Mouse (Mus musculus) hindbrain, embryonic 10.5 days (tissue): Measurements from ENCODE around the gene Wt1. TPM values are rescaled to one million over a fixed set of nuclear protein-coding genes. Genes with fewer than 3 reads are reported as not detected.
A peak's percentile ranks its signal among the peaks of the same experiment; 100 is the strongest.

Source experiments
- DNase-seq: peaks from one replicate; pipeline ENCODE4 v3.0.0-alpha.2; 2017; ENCODE audit warnings: low spot score
- H3K27ac ChIP-seq: fragments of 300-500 bp; sonication (generic); 2 replicates; pipeline ENCODE4 v1.5.1; 2016; ENCODE audit warnings: mild to moderate bottlenecking, moderate library complexity
- H3K27me3 ChIP-seq: fragments of 300-500 bp; sonication (generic); 2 replicates; pipeline ENCODE4 v1.6.1; 2016; ENCODE audit warnings: mild to moderate bottlenecking; ENCODE audit not compliant: poor library complexity, insufficient read depth, severe bottlenecking
- H3K36me3 ChIP-seq: fragments of 300-500 bp; sonication (generic); 2 replicates; pipeline ENCODE4 v1.6.1; 2016; ENCODE audit warnings: mild to moderate bottlenecking, moderate library complexity
- H3K4me1 ChIP-seq: fragments of 300-500 bp; sonication (generic); replicated peaks from 2 replicates; pipeline ENCODE4 v1.6.1; 2016; ENCODE audit warnings: mild to moderate bottlenecking
- H3K4me3 ChIP-seq: fragments of 300-500 bp; sonication (generic); 2 replicates; pipeline ENCODE4 v1.5.1; 2016; ENCODE audit warnings: mild to moderate bottlenecking, moderate library complexity
- H3K9me3 ChIP-seq: fragments of 300-500 bp; sonication (generic); 2 replicates; pipeline ENCODE4 v1.6.1; 2016; ENCODE audit warnings: mild to moderate bottlenecking, moderate library complexity
- WGBS: fragments of 180-500 bp; shearing (Covaris S2); methylation state at CpG from one replicate; pipeline ENCODE4 v1.1.7; 2016; 5-methylcytosine and 5-hydroxymethylcytosine counted together
- polyA plus RNA-seq: library from polyadenylated mRNA; unstranded; fragments of >200 nt; fragmentation: Nextera tagmentation; extraction: Ambion mirVana; gene quantifications from 2 replicates; pipeline ENCODE4 v1.2.1, GENCODE M21; 2016

The Wt1 gene
- polyA plus RNA-seq, 1 experiment from 2014 or later: 0.12 TPM

GRCm38 (mm10) chr2:105168137-105168536 lies 41.8 kb downstream of the Wt1 start:
- Histone ChIP-seq H3K36me3 (no peaks in the 10 kb centered on the region), H3K9me3 (no peaks in the 10 kb centered on the region), H3K27ac (no peak overlapping the region), H3K4me1 (no peaks in the 10 kb centered on the region), H3K4me3 (no peak overlapping the region), H3K27me3 (no peaks in the 10 kb centered on the region)
- no peak for DNase-seq
- WGBS: 83% methylated on average over 3 of the region's 3 CpGs

GRCm38 (mm10) chr2:105174254-105174653 lies 47.9 kb downstream of the Wt1 start:
- peaks cover 5% of the 10 kb centered on the region; the same call in 1 of the 2 replicates for H3K9me3 ChIP-seq
- no peaks in the 10 kb centered on the region for H3K4me1 ChIP-seq
- no peaks in the 10 kb centered on the region for H3K36me3 ChIP-seq
- no peaks in the 10 kb centered on the region for H3K27me3 ChIP-seq
- DNase-seq: no peak
- H3K27ac ChIP-seq: no peak overlapping the region
- H3K4me3 ChIP-seq: no peak overlapping the region
- 92% methylated on average over 2 of the region's 2 CpGs for WGBS

- 94% methylated on average over 12 of the region's 12 CpGs for WGBS
- Histone ChIP-seq H3K4me1 (no peaks in the 10 kb centered on the region), H3K9me3 (peaks cover 7% of the 10 kb centered on the region; the same call in 1 of the 2 replicates), H3K4me3 (no peak overlapping the region), H3K27me3 (no peaks in the 10 kb centered on the region), H3K36me3 (no peaks in the 10 kb centered on the region), H3K27ac (no peak overlapping the region)
- DNase-seq: no peak
These were observed 52.5 kb downstream of the Wt1 start for GRCm38 (mm10) chr2:105178871-105179270.

- DNase-seq: no peak
- H3K27me3 ChIP-seq: no peaks in the 10 kb centered on the region
- WGBS: 32% methylated on average over 6 of the region's 6 CpGs
- H3K4me3 ChIP-seq: no peak overlapping the region
- H3K36me3 ChIP-seq: no peaks in the 10 kb centered on the region
- H3K9me3 ChIP-seq: 0 out of 2 replicates have a peak, but pooled peaks cover 2% of the 10 kb centered on the region
- no peaks in the 10 kb centered on the region for H3K4me1 ChIP-seq
- H3K27ac ChIP-seq: no peak overlapping the region
These were observed 56.2 kb downstream of the Wt1 start for GRCm38 (mm10) chr2:105182501-105182900.

- no peaks in the 10 kb centered on the region for H3K27me3 ChIP-seq
- no peaks in the 10 kb centered on the region for H3K36me3 ChIP-seq
- 94% methylated on average over 3 of the region's 3 CpGs for WGBS
- no peaks in the 10 kb centered on the region for H3K4me1 ChIP-seq
- H3K9me3 ChIP-seq: no peaks in the 10 kb centered on the region
- H3K4me3 ChIP-seq: no peak overlapping the region
- H3K27ac ChIP-seq: no peak overlapping the region
- DNase-seq: no peak
These were observed 58.8 kb downstream of the Wt1 start for GRCm38 (mm10) chr2:105185140-105185539.

GRCm38 (mm10) chr2:105185768-105186529 lies 59.6 kb downstream of the Wt1 start:
- Histone ChIP-seq H3K4me3 (no peak overlapping the region), H3K27ac (no peak overlapping the region), H3K27me3 (no peaks in the 10 kb centered on the region), H3K36me3 (no peaks in the 10 kb centered on the region), H3K9me3 (no peaks in the 10 kb centered on the region), H3K4me1 (no peaks in the 10 kb centered on the region)
- no peak for DNase-seq
- 81% methylated on average over 13 of the region's 13 CpGs for WGBS

- H3K27me3 ChIP-seq: no peaks in the 10 kb centered on the region
- no peak overlapping the region for H3K27ac ChIP-seq
- H3K9me3 ChIP-seq: no peaks in the 10 kb centered on the region
- H3K4me1 ChIP-seq: no peaks in the 10 kb centered on the region
- 85% methylated on average over 5 of the region's 5 CpGs for WGBS
- H3K36me3 ChIP-seq: no peaks in the 10 kb centered on the region
- no peak overlapping the region for H3K4me3 ChIP-seq
- no peak for DNase-seq
These were observed 60.3 kb downstream of the Wt1 start for GRCm38 (mm10) chr2:105186591-105186990.

GRCm38 (mm10) chr2:105188182-105188581 lies 61.9 kb downstream of the Wt1 start:
- Histone ChIP-seq H3K4me1 (no peaks in the 10 kb centered on the region), H3K4me3 (no peak overlapping the region), H3K27me3 (no peaks in the 10 kb centered on the region), H3K27ac (no peak overlapping the region), H3K9me3 (no peaks in the 10 kb centered on the region), H3K36me3 (no peaks in the 10 kb centered on the region)
- DNase-seq: peak; percentile 8
- 77% methylated on average over 10 of the region's 10 CpGs for WGBS

- no peak for DNase-seq
- H3K4me1 ChIP-seq: no peaks in the 10 kb centered on the region
- 24% methylated on average over 5 of the region's 5 CpGs for WGBS
These were observed 63.0 kb downstream of the Wt1 start for GRCm38 (mm10) chr2:105189352-105189751.

GRCm38 (mm10) chr2:105200152-105200551 lies 73.8 kb downstream of the Wt1 start:
- Histone ChIP-seq H3K4me3 (no peak overlapping the region), H3K4me1 (no peaks in the 10 kb centered on the region), H3K27me3 (no peaks in the 10 kb centered on the region), H3K27ac (no peak overlapping the region), H3K36me3 (no peaks in the 10 kb centered on the region), H3K9me3 (no peaks in the 10 kb centered on the region)
- 61% methylated on average over 8 of the region's 8 CpGs for WGBS
- no peak for DNase-seq

More at GRCm38 (mm10) chr2:105189352-105189751, 63.0 kb downstream of the Wt1 start:
- Histone ChIP-seq H3K36me3 (no peaks in the 10 kb centered on the region), H3K9me3 (no peaks in the 10 kb centered on the region), H3K27ac (no peak overlapping the region), H3K4me3 (no peak overlapping the region), H3K27me3 (no peaks in the 10 kb centered on the region)

GRCm38 (mm10) chr2:105206563-105207174 lies 80.3 kb downstream of the Wt1 start:
- Histone ChIP-seq H3K27me3 (no peaks in the 10 kb centered on the region), H3K27ac (no peak overlapping the region), H3K4me3 (no peak overlapping the region), H3K9me3 (no peaks in the 10 kb centered on the region), H3K36me3 (no peaks in the 10 kb centered on the region), H3K4me1 (no peaks in the 10 kb centered on the region)
- DNase-seq: no peak
- 82% methylated on average over 9 of the region's 9 CpGs for WGBS

GRCm38 (mm10) chr2:105212839-105213238 lies 86.5 kb downstream of the Wt1 start:
- Histone ChIP-seq H3K36me3 (no peaks in the 10 kb centered on the region), H3K27ac (no peak overlapping the region), H3K9me3 (no peaks in the 10 kb centered on the region), H3K27me3 (no peaks in the 10 kb centered on the region), H3K4me1 (no peaks in the 10 kb centered on the region), H3K4me3 (no peak overlapping the region)
- 84% methylated on average over 7 of the region's 7 CpGs for WGBS
- no peak for DNase-seq

GRCm38 (mm10) chr2:105215914-105216313 lies 89.6 kb downstream of the Wt1 start:
- Histone ChIP-seq H3K27ac (no peak overlapping the region), H3K4me1 (no peaks in the 10 kb centered on the region), H3K9me3 (no peaks in the 10 kb centered on the region), H3K36me3 (no peaks in the 10 kb centered on the region), H3K27me3 (no peaks in the 10 kb centered on the region), H3K4me3 (no peak overlapping the region)
- DNase-seq: no peak
- WGBS: 74% methylated on average over 8 of the region's 8 CpGs
